ENCODE assay signal across 9 mouse cellular contexts in the genomic region with DNA sequence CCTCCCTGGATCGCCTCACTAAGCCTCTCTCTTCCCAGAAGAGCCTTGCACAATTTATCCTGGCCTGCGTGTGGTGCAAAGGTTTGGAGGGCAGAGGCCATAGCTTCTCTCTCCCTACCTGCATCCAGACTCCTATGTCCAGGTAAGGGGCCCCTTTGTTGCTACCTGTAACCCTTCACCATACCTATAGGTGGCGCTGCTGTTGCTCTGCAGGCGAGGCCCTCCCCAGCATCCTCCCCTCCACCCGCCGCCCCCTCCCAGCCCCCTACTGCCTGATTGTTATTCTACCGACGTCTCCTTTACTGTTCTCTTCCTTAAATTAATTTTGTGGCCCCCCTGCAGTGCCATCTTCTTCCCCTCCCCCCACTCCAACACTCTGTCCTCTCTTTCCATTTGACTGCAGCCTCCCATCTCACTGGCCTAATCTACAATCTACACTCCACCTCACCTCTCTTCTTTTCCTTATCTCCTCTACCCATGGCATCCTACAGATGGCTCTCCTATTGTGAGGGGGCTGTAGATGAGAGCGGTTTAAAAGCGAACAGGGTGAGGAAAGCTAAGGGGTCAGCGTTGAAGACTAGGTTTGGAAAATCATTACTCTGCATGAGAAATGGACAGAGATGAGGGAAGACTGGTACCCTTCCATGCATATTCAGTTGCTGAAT. TPM values are rescaled to one million over a fixed set of nuclear protein-coding genes. Genes with fewer than 3 reads are reported as not detected.
DNase-seq lines count a peak whose midpoint lies in the region; ATAC-seq and TF ChIP-seq lines count a peak whose summit lies in the region.
"Had no signal": no experiment of that assay in that cellular context is flagged by ENCODE, and none has a peak within 500 bp of the region (broad histone marks: within the 10 kb centered on the region; RNA-seq: fewer than 3 reads in every experiment).

No protein-coding gene starts in this region.

- H3K27ac ChIP-seq in lung, embryonic 14.5 days (ENCODE audit: low read depth) = no peak overlapping the region
- H3K27ac ChIP-seq in forebrain, embryonic 16.5 days (ENCODE audit: low read length) = peak overlapping the region; percentile 90
- H3K27ac ChIP-seq: macrophage had no signal

- peak; percentile 50 for TF ChIP-seq CTCF in lung, embryonic 14.5 days (IDR thresholded peaks at IDR 0.05; ENCODE audit: low read depth)

- no peaks in the 10 kb centered on the region for H3K27me3 ChIP-seq in lung, embryonic 14.5 days (ENCODE audit: insufficient read depth, low read length)
- H3K27me3 ChIP-seq in forebrain, embryonic 16.5 days (replicated peaks; ENCODE audit: control insufficient read depth, insufficient read depth, low read length) = no peaks in the 10 kb centered on the region

- 12% methylated on average over 11 of the region's 11 CpGs for WGBS in lung, embryonic 14.5 days
- WGBS in forebrain, embryonic 16.5 days = 6% methylated on average over 11 of the region's 11 CpGs

- no peak overlapping the region for H3K9ac ChIP-seq in lung, embryonic 14.5 days
- H3K9ac ChIP-seq in forebrain, embryonic 16.5 days (replicated peaks; ENCODE audit: low read depth, low read length) = peak overlapping the region; percentile 48

- no peaks in the 10 kb centered on the region for H3K4me1 ChIP-seq in lung, embryonic 14.5 days (ENCODE audit: insufficient read depth)
- H3K4me1 ChIP-seq in forebrain, embryonic 16.5 days (replicated peaks; ENCODE audit: control insufficient read depth, insufficient read depth, low read length) = peaks cover 43% of the 10 kb centered on the region

- peak; percentile 32 for DNase-seq in lung, embryonic 14.5 days
- no peak for DNase-seq in lung, postnatal 25 days (ENCODE audit: low spot score)
- peak; percentile 66 for DNase-seq in cerebellum, adult 11-12 months
- peak; percentile 42 for DNase-seq in thymus, postnatal 25 days
- no peak for DNase-seq in Muller cell, postnatal 12 days (ENCODE audit: inconsistent ontology term)

- H3K4me2 ChIP-seq in lung, embryonic 14.5 days = no peak overlapping the region
- peak overlapping the region; percentile 41 for H3K4me2 ChIP-seq in forebrain, embryonic 16.5 days (ENCODE audit: low read length)

- ATAC-seq in lung, embryonic 14.5 days (ENCODE audit: insufficient read depth) = 0 out of 2 replicates have a peak, but pooled peaks have one; percentile 18
- peak; percentile 26; the same call in 1 of the 2 replicates for ATAC-seq in forebrain, embryonic 16.5 days
- peak; percentile 75 for ATAC-seq in megakaryocyte progenitor cell, adult 5-6 weeks (replicated peaks; ENCODE audit: poor library complexity)
- no peak; the same call in 1 of the 2 replicates for ATAC-seq in frontal cortex, adult (ENCODE audit: low TSS enrichment)

- H3K9me3 ChIP-seq in lung, embryonic 14.5 days (ENCODE audit: low read depth, low read length) = no peaks in the 10 kb centered on the region
- no peaks in the 10 kb centered on the region for H3K9me3 ChIP-seq in forebrain, embryonic 16.5 days (ENCODE audit: control insufficient read depth, low read length)

- H3K36me3 ChIP-seq in lung, embryonic 14.5 days (ENCODE audit: insufficient read depth) = peaks cover 17% of the 10 kb centered on the region
- H3K36me3 ChIP-seq in forebrain, embryonic 16.5 days (ENCODE audit: control insufficient read depth, insufficient read depth) = 0 out of 2 replicates have a peak, but pooled peaks cover 5% of the 10 kb centered on the region

- H3K4me3 ChIP-seq in lung, embryonic 14.5 days (ENCODE audit: low read depth, low read length) = no peak overlapping the region
- H3K4me3 ChIP-seq in forebrain, embryonic 16.5 days (replicated peaks; ENCODE audit: low read length) = no peak overlapping the region

RNA-seq across cellular contexts. Expression of a gene that starts 13.9 kb away (rescaled TPM):
- polyA plus RNA-seq in lung, embryonic 14.5 days (2014; fragmentation: Nextera tagmentation; extraction: Ambion mirVana) = 75.0 and 81.6 TPM in 2 replicates
- polyA plus RNA-seq in forebrain, embryonic 16.5 days (2015; fragmentation: Nextera tagmentation; extraction: Ambion mirVana) = 58.8 and 61.2 TPM in 2 replicates
- total RNA-seq in megakaryocyte progenitor cell, adult 5-6 weeks (2015) = 57.0 and 72.1 TPM in 2 replicates
- 58.4 and 63.3 TPM in 2 replicates for total RNA-seq in megakaryocyte progenitor cell, adult 5-6 weeks (2017)

RNA-seq across cellular contexts. Expression of a gene that starts 34.7 kb away (rescaled TPM):
- 1.8 and 3.6 TPM in 2 replicates for polyA plus RNA-seq in lung, embryonic 14.5 days (2014; fragmentation: Nextera tagmentation; extraction: Ambion mirVana)
- 6.9 and 7.4 TPM in 2 replicates for polyA plus RNA-seq in forebrain, embryonic 16.5 days (2015; fragmentation: Nextera tagmentation; extraction: Ambion mirVana)
- total RNA-seq in megakaryocyte progenitor cell, adult 5-6 weeks (2015) = not detected in 2 replicates
- not detected in 2 replicates for total RNA-seq in megakaryocyte progenitor cell, adult 5-6 weeks (2017)
- polyA plus RNA-seq: macrophage had no signal

RNA-seq across cellular contexts. Expression of a gene that starts 52.4 kb away (rescaled TPM):
- not detected in 2 replicates for polyA plus RNA-seq in lung, embryonic 14.5 days (2014; fragmentation: Nextera tagmentation; extraction: Ambion mirVana)
- polyA plus RNA-seq in forebrain, embryonic 16.5 days (2015; fragmentation: Nextera tagmentation; extraction: Ambion mirVana) = not detected in 2 replicates
- not detected in 2 replicates for total RNA-seq in megakaryocyte progenitor cell, adult 5-6 weeks (2015)
- total RNA-seq in megakaryocyte progenitor cell, adult 5-6 weeks (2017) = not detected in 2 replicates
- polyA plus RNA-seq: macrophage had no signal

Comparison
In these comparisons a context has a peak if more than half of its experiments do, and no peak if none do; other contexts are left out.
1. DNase-seq: peak in lung, embryonic 14.5 days (single experiment), cerebellum, adult 11-12 months (single experiment) and thymus, postnatal 25 days (single experiment); none in lung, postnatal 25 days (single experiment) and Muller cell, postnatal 12 days (single experiment).